Mouse (Mus musculus) E14TG2a.4 (cell line): ENCODE results near the gene Dhrs4.
A peak's percentile ranks its signal among the peaks of the same experiment; 100 is the strongest.

Experiments used
- H3K27me3 ChIP-seq: 2 replicates; pipeline ENCODE4 v1.6.1; 2014; ENCODE audit warnings: low read length, control low read depth; ENCODE audit not compliant: insufficient read depth
- H3K36me3 ChIP-seq: 2 replicates; pipeline ENCODE4 v1.6.1; 2014; ENCODE audit warnings: low read length, control low read depth; ENCODE audit not compliant: insufficient read depth
- H3K4me1 ChIP-seq: replicated peaks from 2 replicates; pipeline ENCODE4 v1.6.1; 2014; ENCODE audit warnings: low read depth, low read length, control low read depth
- H3K4me3 ChIP-seq: replicated peaks from 2 replicates; pipeline ENCODE4 v1.5.1; 2014; ENCODE audit warnings: mild to moderate bottlenecking, low read length
- H3K9me3 ChIP-seq: 2 replicates; pipeline ENCODE4 v1.6.1; 2014; ENCODE audit warnings: low read length, control low read depth
- CTCF ChIP-seq: conservative IDR thresholded peaks from 2 replicates; pipeline ENCODE4 v1.5.1; 2014; ENCODE audit warnings: low read length
- NANOG ChIP-seq: IDR thresholded peaks from 2 replicates; pipeline ENCODE4 v1.6.1; 2014; ENCODE audit warnings: borderline replicate concordance, low read length, mixed read lengths
- POU5F1 ChIP-seq: IDR thresholded peaks from 2 replicates; pipeline ENCODE4 v1.6.1; 2014; ENCODE audit warnings: low read length, borderline replicate concordance

Gene Dhrs4

GRCm38 (mm10) chr14:55470806-55471205, 7.8 kb upstream of the Dhrs4 start:
- Histone ChIP-seq H3K4me1 (peaks cover 31% of the 10 kb centered on the region), H3K36me3 (no peaks in the 10 kb centered on the region), H3K9me3 (no peaks in the 10 kb centered on the region), H3K27me3 (peaks cover 41% of the 10 kb centered on the region), H3K4me3 (peak overlapping the region; percentile 26)
- no peak for TF ChIP-seq NANOG
- TF ChIP-seq POU5F1: no peak
- no peak for TF ChIP-seq CTCF

DNA sequence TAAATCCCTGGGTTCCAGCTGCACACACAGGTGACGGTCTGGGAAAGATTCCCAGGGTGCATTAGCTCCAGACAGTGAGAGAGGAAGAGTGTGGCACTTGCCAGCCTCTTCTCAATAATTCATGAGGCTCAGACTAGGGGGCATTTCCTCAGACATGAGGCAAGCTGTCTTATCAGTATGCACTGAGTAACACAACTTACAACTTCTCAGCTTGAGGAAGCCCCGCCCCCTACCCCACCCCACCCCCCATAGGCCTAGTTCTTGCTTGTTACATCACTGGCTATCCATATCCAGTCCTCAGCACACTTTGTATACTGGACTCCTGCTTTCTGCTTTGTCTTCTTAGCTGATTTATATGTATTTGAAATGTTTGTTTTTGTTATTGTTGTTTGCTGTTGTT, 2.9 kb upstream of the Dhrs4 start:
- Histone ChIP-seq H3K36me3 (peaks cover 7% of the 10 kb centered on the region), H3K27me3 (peaks cover 14% of the 10 kb centered on the region), H3K4me1 (peaks cover 34% of the 10 kb centered on the region), H3K9me3 (no peaks in the 10 kb centered on the region), H3K4me3 (no peak overlapping the region)
- TF ChIP-seq POU5F1 (no peak), NANOG (no peak), CTCF (no peak)

- peaks cover 6% of the 10 kb centered on the region for H3K9me3 ChIP-seq
- TF ChIP-seq CTCF (no peak), NANOG (no peak), POU5F1 (no peak)
- no peak overlapping the region for H3K4me3 ChIP-seq
- 0 out of 2 replicates have a peak, but pooled peaks cover 5% of the 10 kb centered on the region for H3K27me3 ChIP-seq
- peaks cover 23% of the 10 kb centered on the region for H3K36me3 ChIP-seq
- H3K4me1 ChIP-seq: peaks cover 24% of the 10 kb centered on the region
Observed at GRCm38 (mm10) chr14:55477421-55477820, 1.1 kb upstream of the Dhrs4 start.

- Histone ChIP-seq H3K9me3 (peaks cover 6% of the 10 kb centered on the region), H3K27me3 (0 out of 2 replicates have a peak, but pooled peaks cover 2% of the 10 kb centered on the region), H3K4me3 (peak overlapping the region; percentile 86; the same call in 1 of the 2 replicates), H3K4me1 (peaks cover 24% of the 10 kb centered on the region), H3K36me3 (peaks cover 23% of the 10 kb centered on the region)
- TF ChIP-seq CTCF (no peak), NANOG (no peak), POU5F1 (no peak)
Observed at GRCm38 (mm10) chr14:55477829-55478228, 729 bp upstream of the Dhrs4 start.

GRCm38 (mm10) chr14:55479629-55480028, 1.1 kb downstream of the Dhrs4 start:
- Histone ChIP-seq H3K36me3 (peaks cover 29% of the 10 kb centered on the region), H3K4me3 (no peak overlapping the region; the same call in 1 of the 2 replicates), H3K27me3 (0 out of 2 replicates have a peak, but pooled peaks cover 2% of the 10 kb centered on the region), H3K9me3 (peaks cover 17% of the 10 kb centered on the region), H3K4me1 (peaks cover 24% of the 10 kb centered on the region)
- TF ChIP-seq NANOG: no peak
- TF ChIP-seq CTCF: no peak
- no peak for TF ChIP-seq POU5F1

DNA sequence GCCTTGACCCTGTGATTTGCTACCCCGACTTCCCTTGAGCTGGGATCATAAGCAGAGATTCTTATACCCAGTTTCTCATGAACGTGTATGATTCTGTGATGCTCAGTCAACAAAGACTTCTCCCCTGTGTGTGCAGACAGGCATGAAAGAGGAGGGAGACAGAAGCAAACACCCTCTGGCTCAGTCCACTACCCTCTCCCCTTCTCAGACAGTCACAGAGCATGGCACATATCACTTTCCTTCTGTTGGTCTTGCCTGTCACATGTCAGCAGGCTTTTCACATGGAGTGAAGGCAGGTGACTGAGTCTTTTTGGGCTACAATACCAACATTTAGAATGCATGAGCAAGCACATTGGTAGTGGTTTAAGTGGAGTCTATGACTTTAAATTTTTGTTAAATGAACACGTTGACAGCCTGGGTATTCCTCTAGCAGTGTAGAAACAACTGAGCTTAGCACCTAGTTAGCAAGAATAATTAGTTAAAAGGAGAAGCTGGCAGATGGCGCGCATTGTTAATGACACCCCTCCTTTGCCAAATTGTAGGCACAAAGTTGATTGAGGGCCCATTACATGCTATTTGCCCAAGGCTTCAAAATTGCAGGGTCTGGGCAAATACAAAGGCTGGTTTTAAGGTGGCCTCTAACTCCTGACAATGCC, 6.0 kb downstream of the Dhrs4 start:
- Histone ChIP-seq H3K27me3 (peaks cover 4% of the 10 kb centered on the region; the same call in 1 of the 2 replicates), H3K4me3 (no peak overlapping the region), H3K4me1 (peaks cover 10% of the 10 kb centered on the region), H3K9me3 (peaks cover 20% of the 10 kb centered on the region), H3K36me3 (peaks cover 29% of the 10 kb centered on the region)
- no peak for TF ChIP-seq CTCF
- no peak for TF ChIP-seq POU5F1
- no peak for TF ChIP-seq NANOG

DNA sequence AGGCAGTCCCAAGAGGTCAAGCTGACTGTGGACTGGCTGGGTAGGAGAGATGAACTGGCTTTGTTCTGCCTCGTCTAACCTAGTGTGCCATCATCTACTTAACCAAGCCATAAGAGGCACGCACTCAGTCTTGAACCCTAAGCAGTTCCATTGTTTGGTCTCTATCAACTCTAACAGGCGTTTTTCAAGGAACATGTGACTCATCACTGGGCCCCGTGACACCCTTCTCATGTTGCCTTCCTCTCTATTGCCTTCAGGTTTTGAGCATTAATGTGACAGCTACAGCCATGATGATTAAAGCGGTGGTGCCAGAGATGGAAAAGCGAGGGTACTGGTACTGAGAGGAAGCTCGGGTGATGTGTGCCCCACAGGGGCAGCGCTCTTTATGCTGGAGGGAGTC, 8.3 kb downstream of the Dhrs4 start:
- TF ChIP-seq POU5F1: no peak
- TF ChIP-seq NANOG: no peak
- no peak for TF ChIP-seq CTCF
- no peak overlapping the region for H3K4me3 ChIP-seq
- peaks cover 19% of the 10 kb centered on the region for H3K27me3 ChIP-seq
- H3K9me3 ChIP-seq: peaks cover 19% of the 10 kb centered on the region
- peaks cover 10% of the 10 kb centered on the region; the same call in 1 of the 2 replicates for H3K36me3 ChIP-seq
- peaks cover 19% of the 10 kb centered on the region for H3K4me1 ChIP-seq

- Histone ChIP-seq H3K36me3 (no peaks in the 10 kb centered on the region), H3K27me3 (peaks cover 52% of the 10 kb centered on the region), H3K9me3 (no peaks in the 10 kb centered on the region), H3K4me1 (peaks cover 41% of the 10 kb centered on the region), H3K4me3 (peak within 1 kb of the TSS; percentile 88)
- TF ChIP-seq POU5F1 (no peak), CTCF (no peak), NANOG (no peak)
Observed at GRCm38 (mm10) chr14:55490361-55491201, 12.0 kb downstream of the Dhrs4 start, which contains the start of gene Carmil3. Gene Carmil3, plus strand, starts transcription at chr14:55490651.
